Mouse (Mus musculus): ENCODE data around the gene Prpsap1. TPM values are rescaled to one million over a fixed set of nuclear protein-coding genes. Genes with fewer than 3 reads are reported as not detected.

Gene Prpsap1
- polyA plus RNA-seq, 1 experiment from 2014 or later = 45.1 TPM

- peak; percentile 37; the same call in 1 of the 2 replicates for ATAC-seq (ENCODE audit: insufficient read depth)
- Histone ChIP-seq H3K4me2 (no peak overlapping the region), H3K4me1 (replicated peaks) (peaks cover 4% of the 10 kb centered on the region; the same call in 1 of the 2 replicates), H3K4me3 (replicated peaks) (no peak overlapping the region), H3K27ac (replicated peaks) (no peak overlapping the region), H3K9ac (no peak overlapping the region), H3K27me3 (peaks cover 6% of the 10 kb centered on the region; the same call in 1 of the 2 replicates), H3K36me3 (replicated peaks) (no peaks in the 10 kb centered on the region), H3K9me3 (replicated peaks) (no peaks in the 10 kb centered on the region)
- 2% methylated on average over 2 of the region's 2 CpGs for WGBS (ENCODE audit: insufficient replicate concordance)
Measured at GRCm38 (mm10) chr11:116463833-116464232, 30.2 kb downstream of the Prpsap1 start.

DNA sequence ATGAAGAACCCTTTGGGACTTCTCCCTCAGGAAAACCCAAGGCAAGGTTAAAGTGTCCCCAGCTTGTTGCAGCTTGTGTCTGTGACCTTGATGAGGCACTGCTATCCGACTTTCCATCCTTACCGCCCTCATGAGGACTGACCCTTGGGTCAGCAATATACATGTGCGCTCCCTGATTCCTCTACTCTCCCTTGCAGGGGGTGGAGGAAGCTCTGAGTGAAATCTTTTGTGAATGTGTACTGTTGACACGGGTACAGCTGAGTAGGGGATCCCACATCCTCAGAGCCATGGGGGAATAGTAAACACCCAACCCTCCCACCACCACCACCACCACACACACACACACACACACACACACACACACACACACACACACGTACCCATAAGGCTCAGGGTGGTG is 30.7 kb downstream of the Prpsap1 start:
- WGBS (ENCODE audit: insufficient replicate concordance) = 52% methylated on average over 5 of the region's 5 CpGs
- no peak overlapping the region for H3K4me3 ChIP-seq (replicated peaks)
- no peak for ATAC-seq (ENCODE audit: insufficient read depth)
- H3K9me3 ChIP-seq (replicated peaks) = no peaks in the 10 kb centered on the region
- H3K27ac ChIP-seq (replicated peaks) = no peak overlapping the region
- H3K4me1 ChIP-seq (replicated peaks) = peaks cover 4% of the 10 kb centered on the region; the same call in 1 of the 2 replicates
- H3K9ac ChIP-seq = no peak overlapping the region
- H3K27me3 ChIP-seq = peaks cover 6% of the 10 kb centered on the region; the same call in 1 of the 2 replicates
- no peaks in the 10 kb centered on the region for H3K36me3 ChIP-seq (replicated peaks)
- H3K4me2 ChIP-seq = no peak overlapping the region

- Histone ChIP-seq H3K4me3 (replicated peaks) (no peak overlapping the region), H3K4me2 (no peak overlapping the region), H3K27ac (replicated peaks) (no peak overlapping the region), H3K9me3 (replicated peaks) (no peaks in the 10 kb centered on the region), H3K27me3 (no peaks in the 10 kb centered on the region; the same call in 1 of the 2 replicates), H3K36me3 (replicated peaks) (no peaks in the 10 kb centered on the region), H3K9ac (no peak overlapping the region), H3K4me1 (replicated peaks) (peaks cover 7% of the 10 kb centered on the region)
- ATAC-seq (ENCODE audit: insufficient read depth) = no peak
- 64% methylated on average over 4 of the region's 4 CpGs for WGBS (ENCODE audit: insufficient replicate concordance)
Measured at GRCm38 (mm10) chr11:116459786-116460185, 34.2 kb downstream of the Prpsap1 start.

- H3K9me3 ChIP-seq (replicated peaks) = no peaks in the 10 kb centered on the region
- no peaks in the 10 kb centered on the region for H3K36me3 ChIP-seq (replicated peaks)
- no peak for ATAC-seq (ENCODE audit: insufficient read depth)
- H3K4me1 ChIP-seq (replicated peaks) = peaks cover 3% of the 10 kb centered on the region
- no peak overlapping the region for H3K27ac ChIP-seq (replicated peaks)
- peaks cover 5% of the 10 kb centered on the region; the same call in 1 of the 2 replicates for H3K27me3 ChIP-seq
- H3K4me3 ChIP-seq (replicated peaks) = no peak overlapping the region
- no peak overlapping the region for H3K9ac ChIP-seq
- 61% methylated on average over 8 of the region's 8 CpGs for WGBS (ENCODE audit: insufficient replicate concordance)
- no peak overlapping the region for H3K4me2 ChIP-seq
Measured at GRCm38 (mm10) chr11:116456234-116456633, 37.8 kb downstream of the Prpsap1 start.

DNA sequence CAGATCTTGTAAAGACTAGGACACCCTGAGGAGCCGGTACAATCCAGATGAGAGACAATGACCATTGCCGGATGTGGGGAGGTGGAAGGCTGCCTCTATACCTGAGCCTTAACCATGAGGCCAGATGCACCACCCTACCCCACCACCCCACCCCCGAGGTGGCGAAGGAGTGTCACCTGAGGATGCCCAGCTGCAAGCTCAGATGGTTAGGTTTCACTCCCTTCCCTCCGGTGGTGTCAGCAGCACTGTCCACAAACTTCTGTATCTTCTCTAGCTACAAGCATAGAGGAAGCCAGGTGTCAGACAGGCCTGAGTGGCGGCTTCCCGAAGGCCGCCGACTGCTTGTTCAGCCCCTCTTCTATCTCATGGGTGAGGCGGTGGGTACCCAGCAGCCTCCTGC is 40.1 kb downstream of the Prpsap1 start:
- Histone ChIP-seq H3K9me3 (replicated peaks) (no peaks in the 10 kb centered on the region), H3K27me3 (peaks cover 5% of the 10 kb centered on the region; the same call in 1 of the 2 replicates), H3K4me2 (no peak overlapping the region), H3K4me3 (replicated peaks) (no peak overlapping the region), H3K9ac (no peak overlapping the region), H3K36me3 (replicated peaks) (no peaks in the 10 kb centered on the region), H3K27ac (replicated peaks) (no peak overlapping the region), H3K4me1 (replicated peaks) (peaks cover 3% of the 10 kb centered on the region)
- ATAC-seq (ENCODE audit: insufficient read depth) = no peak
- 70% methylated on average over 10 of the region's 10 CpGs for WGBS (ENCODE audit: insufficient replicate concordance)

DNA sequence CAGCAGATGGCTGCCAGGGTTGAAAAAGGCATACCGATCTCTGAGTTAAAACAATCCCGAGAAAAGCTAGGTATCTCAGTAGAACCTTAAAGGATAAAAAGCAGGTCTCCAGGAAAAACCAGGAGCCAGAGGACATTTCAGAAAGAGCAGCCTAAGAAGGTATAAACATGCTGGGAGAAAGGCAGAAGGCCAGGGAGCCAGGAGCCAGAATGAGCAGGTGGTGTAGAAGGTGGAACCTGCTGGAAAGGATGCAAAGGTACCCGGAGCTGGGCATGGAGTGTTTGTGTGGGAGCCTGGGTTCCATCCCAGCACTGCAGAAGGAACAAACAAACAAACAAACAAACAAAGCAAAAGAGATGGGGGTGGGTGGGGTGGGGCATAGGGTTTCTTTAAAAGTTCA is 44.7 kb downstream of the Prpsap1 start:
- no peaks in the 10 kb centered on the region for H3K9me3 ChIP-seq (replicated peaks)
- peaks cover 32% of the 10 kb centered on the region for H3K27me3 ChIP-seq
- H3K4me1 ChIP-seq (replicated peaks) = peaks cover 14% of the 10 kb centered on the region
- no peaks in the 10 kb centered on the region for H3K36me3 ChIP-seq (replicated peaks)
- H3K4me3 ChIP-seq (replicated peaks) = no peak overlapping the region
- no peak overlapping the region for H3K4me2 ChIP-seq
- H3K9ac ChIP-seq = no peak overlapping the region
- H3K27ac ChIP-seq (replicated peaks) = no peak overlapping the region
- 78% methylated on average over 3 of the region's 3 CpGs for WGBS (ENCODE audit: insufficient replicate concordance)
- no peak for ATAC-seq (ENCODE audit: insufficient read depth)

- H3K27ac ChIP-seq (replicated peaks) = no peak overlapping the region
- 55% methylated on average over 5 of the region's 5 CpGs for WGBS (ENCODE audit: insufficient replicate concordance)
- no peak overlapping the region for H3K9ac ChIP-seq
- no peak for ATAC-seq (ENCODE audit: insufficient read depth)
- no peaks in the 10 kb centered on the region for H3K36me3 ChIP-seq (replicated peaks)
- peaks cover 14% of the 10 kb centered on the region for H3K4me1 ChIP-seq (replicated peaks)
- H3K4me3 ChIP-seq (replicated peaks) = no peak overlapping the region
- H3K9me3 ChIP-seq (replicated peaks) = no peaks in the 10 kb centered on the region
- no peak overlapping the region for H3K4me2 ChIP-seq
- peaks cover 32% of the 10 kb centered on the region for H3K27me3 ChIP-seq
Measured at GRCm38 (mm10) chr11:116447822-116448221, 46.2 kb downstream of the Prpsap1 start.

DNA sequence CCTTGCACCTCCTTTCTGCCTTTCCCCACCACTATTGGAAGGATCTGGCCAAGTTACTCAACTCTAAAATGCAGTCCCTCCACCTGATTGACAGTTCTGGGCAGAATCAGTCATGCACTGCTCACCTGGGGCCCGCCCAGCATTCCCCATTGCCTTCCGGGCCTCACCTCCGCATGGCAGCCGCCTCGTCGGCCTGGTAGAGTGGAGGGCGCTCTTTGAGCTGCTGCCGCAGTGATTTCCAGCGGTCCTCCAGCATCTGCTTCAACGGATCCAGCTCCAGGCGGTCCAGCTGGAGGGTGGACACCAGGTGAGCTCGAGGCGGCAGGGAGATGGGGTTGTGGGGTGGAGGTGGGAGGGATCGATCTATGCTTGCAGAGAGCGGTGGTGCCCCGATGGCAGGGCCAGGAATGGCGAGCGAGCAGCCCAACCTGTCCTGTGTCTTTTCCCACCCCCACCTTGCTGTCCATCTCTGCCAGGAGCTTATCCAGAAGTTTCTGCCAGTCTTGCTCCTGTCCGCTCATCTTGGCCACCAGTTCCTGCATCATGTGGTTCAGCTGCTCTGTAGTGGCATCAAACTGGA is 47.6 kb downstream of the Prpsap1 start:
- Histone ChIP-seq H3K9me3 (replicated peaks) (no peaks in the 10 kb centered on the region), H3K27me3 (peaks cover 27% of the 10 kb centered on the region), H3K4me3 (replicated peaks) (no peak overlapping the region), H3K36me3 (replicated peaks) (no peaks in the 10 kb centered on the region), H3K27ac (replicated peaks) (no peak overlapping the region), H3K4me1 (replicated peaks) (peaks cover 14% of the 10 kb centered on the region), H3K4me2 (no peak overlapping the region), H3K9ac (no peak overlapping the region)
- 14% methylated on average over 19 of the region's 19 CpGs for WGBS (ENCODE audit: insufficient replicate concordance)
- ATAC-seq (ENCODE audit: insufficient read depth) = 0 out of 2 replicates have a peak, but pooled peaks have one; percentile 1

GRCm38 (mm10) chr11:116445596-116446307 is 48.2 kb downstream of the Prpsap1 start:
- Histone ChIP-seq H3K9ac (no peak overlapping the region), H3K27me3 (peaks cover 27% of the 10 kb centered on the region), H3K4me2 (no peak overlapping the region), H3K27ac (replicated peaks) (no peak overlapping the region), H3K36me3 (replicated peaks) (no peaks in the 10 kb centered on the region), H3K4me1 (replicated peaks) (peaks cover 15% of the 10 kb centered on the region), H3K4me3 (replicated peaks) (no peak overlapping the region), H3K9me3 (replicated peaks) (no peaks in the 10 kb centered on the region)
- peak; percentile 27 for ATAC-seq (ENCODE audit: insufficient read depth)
- 43% methylated on average over 16 of the region's 16 CpGs for WGBS (ENCODE audit: insufficient replicate concordance)

- H3K9ac ChIP-seq = no peak overlapping the region
- H3K27me3 ChIP-seq = peaks cover 27% of the 10 kb centered on the region
- H3K9me3 ChIP-seq (replicated peaks) = no peaks in the 10 kb centered on the region
- peaks cover 17% of the 10 kb centered on the region for H3K36me3 ChIP-seq (replicated peaks)
- no peak overlapping the region for H3K4me2 ChIP-seq
- WGBS (ENCODE audit: insufficient replicate concordance) = 75% methylated on average over 6 of the region's 6 CpGs
- H3K4me1 ChIP-seq (replicated peaks) = peaks cover 33% of the 10 kb centered on the region
- no peak overlapping the region for H3K27ac ChIP-seq (replicated peaks)
- H3K4me3 ChIP-seq (replicated peaks) = no peak overlapping the region
- ATAC-seq (ENCODE audit: insufficient read depth) = no peak
Measured at GRCm38 (mm10) chr11:116443935-116444334, 50.1 kb downstream of the Prpsap1 start.

- Histone ChIP-seq H3K27ac (replicated peaks) (no peak overlapping the region), H3K36me3 (replicated peaks) (peaks cover 19% of the 10 kb centered on the region), H3K9ac (no peak overlapping the region), H3K27me3 (peaks cover 22% of the 10 kb centered on the region), H3K4me1 (replicated peaks) (peaks cover 34% of the 10 kb centered on the region), H3K4me3 (replicated peaks) (no peak overlapping the region), H3K9me3 (replicated peaks) (no peaks in the 10 kb centered on the region), H3K4me2 (no peak overlapping the region)
- WGBS (ENCODE audit: insufficient replicate concordance) = 84% methylated on average over 6 of the region's 6 CpGs
- no peak for ATAC-seq (ENCODE audit: insufficient read depth)
Measured at GRCm38 (mm10) chr11:116443311-116443710, 50.7 kb downstream of the Prpsap1 start.

Measured in liver, embryonic 15.5 days (tissue).